Mouse (Mus musculus) liver, embryonic 14.5 days (tissue): ENCODE measurements at regions not wholly inside any gene's neighbourhood (a gene's known extent, or its start where the extent isn't known, plus 50 kb on each side); places are given as distances from the start of the nearest gene placed in this dataset.

Experiments
- CTCF ChIP-seq: IDR thresholded peaks from 2 replicates; pipeline ENCODE4 v1.5.1; 2016; ENCODE audit warnings: antibody characterized with exemption, low read depth, control low read depth
- EP300 ChIP-seq: IDR thresholded peaks from 2 replicates; pipeline ENCODE4 v1.6.1; 2016; ENCODE audit warnings: antibody characterized with exemption, low read depth

- TF ChIP-seq CTCF: no peak
- TF ChIP-seq EP300: no peak
Measured at GRCm38 (mm10) chr7:68468574-68468973, 194.9 kb downstream of the Fam169b start.
